Mouse (Mus musculus) liver, embryonic 16.5 days (tissue): Measurements from ENCODE around the gene Rora. TPM values are rescaled to one million over a fixed set of nuclear protein-coding genes. Genes with fewer than 3 reads are reported as not detected.

Experiments used
- ATAC-seq: fragments of 200-750 bp; cut with Nextera tagmentation; 2 replicates; pipeline ENCODE4 v1.8.0; 2017; ENCODE audit warnings: low read depth, mild to moderate bottlenecking, moderate number of reproducible peaks, moderate library complexity
- H3K27ac ChIP-seq: fragments of 300-500 bp; sonication (generic); 2 replicates; pipeline ENCODE4 v1.5.1; 2014; ENCODE audit warnings: mild to moderate bottlenecking, low read length
- H3K27me3 ChIP-seq: fragments of 300-500 bp; sonication (generic); 2 replicates; pipeline ENCODE4 v1.6.1; 2014; ENCODE audit warnings: low read depth, low read length, mixed read lengths; ENCODE audit not compliant: control insufficient read depth, insufficient read depth
- H3K36me3 ChIP-seq: fragments of 300-500 bp; sonication (generic); 2 replicates; pipeline ENCODE4 v1.6.1; 2014; ENCODE audit warnings: mild to moderate bottlenecking; ENCODE audit not compliant: control insufficient read depth, insufficient read depth
- H3K4me1 ChIP-seq: fragments of 300-500 bp; sonication (generic); 2 replicates; pipeline ENCODE4 v1.6.1; 2014; ENCODE audit warnings: low read depth, low read length, mixed read lengths; ENCODE audit not compliant: control insufficient read depth
- H3K4me2 ChIP-seq: fragments of 300-500 bp; sonication (generic); 2 replicates; pipeline ENCODE4 v1.6.1; 2014; ENCODE audit warnings: low read depth, low read length, mixed read lengths
- H3K4me3 ChIP-seq: fragments of 300-500 bp; sonication (generic); 2 replicates; pipeline ENCODE4 v1.5.1; 2014; ENCODE audit warnings: low read depth, mild to moderate bottlenecking, low read length
- H3K9ac ChIP-seq: fragments of 300-500 bp; sonication (generic); 2 replicates; pipeline ENCODE4 v1.6.1; 2014; ENCODE audit warnings: low read depth, low read length
- H3K9me3 ChIP-seq: fragments of 300-500 bp; sonication (generic); replicated peaks from 2 replicates; pipeline ENCODE4 v1.6.1; 2016; ENCODE audit warnings: low read length; ENCODE audit not compliant: control insufficient read depth
- WGBS: fragments of 180-500 bp; shearing (Covaris S2); extraction: QIAGEN DNeasy Blood & Tissue Kit; methylation state at CpG from one replicate; pipeline ENCODE4 v1.1.7; 2014; ENCODE audit not compliant: insufficient replicate concordance; 5-methylcytosine and 5-hydroxymethylcytosine counted together
- polyA plus RNA-seq: library from polyadenylated mRNA; unstranded; fragments of >200 nt; fragmentation: Nextera tagmentation; extraction: Ambion mirVana; gene quantifications from 2 replicates; pipeline ENCODE4 v1.2.1, GENCODE M21; 2015

Rora gene
- polyA plus RNA-seq, 1 experiment from 2014 or later: 10.6 TPM

- H3K4me3 ChIP-seq: no peak overlapping the region
- H3K27me3 ChIP-seq: no peaks in the 10 kb centered on the region
- H3K9ac ChIP-seq: no peak overlapping the region
- H3K27ac ChIP-seq: no peak overlapping the region
- H3K4me1 ChIP-seq: no peaks in the 10 kb centered on the region
- no peak overlapping the region for H3K4me2 ChIP-seq
- no peak for ATAC-seq
- H3K36me3 ChIP-seq: no peaks in the 10 kb centered on the region
- WGBS: 64% methylated on average over 1 of the region's 1 CpGs
- no peaks in the 10 kb centered on the region for H3K9me3 ChIP-seq
Measured at GRCm38 (mm10) chr9:68699341-68699740, 45.8 kb downstream of the Rora start.

- H3K27me3 ChIP-seq: no peaks in the 10 kb centered on the region
- 74% methylated on average over 4 of the region's 4 CpGs for WGBS
Measured at GRCm38 (mm10) chr9:68699856-68700255, 46.3 kb downstream of the Rora start.

GRCm38 (mm10) chr9:68707636-68708035, 54.0 kb downstream of the Rora start:
- Histone ChIP-seq H3K9ac (no peak overlapping the region), H3K36me3 (no peaks in the 10 kb centered on the region), H3K27ac (no peak overlapping the region), H3K9me3 (no peaks in the 10 kb centered on the region), H3K4me3 (no peak overlapping the region), H3K4me1 (no peaks in the 10 kb centered on the region), H3K4me2 (no peak overlapping the region), H3K27me3 (no peaks in the 10 kb centered on the region)
- ATAC-seq: no peak
- WGBS: 50% methylated on average over 5 of the region's 5 CpGs

More at GRCm38 (mm10) chr9:68699856-68700255, 46.3 kb downstream of the Rora start:
- H3K4me1 ChIP-seq: no peaks in the 10 kb centered on the region
- H3K4me2 ChIP-seq: no peak overlapping the region
- no peak overlapping the region for H3K9ac ChIP-seq
- no peak overlapping the region for H3K27ac ChIP-seq
- H3K9me3 ChIP-seq: no peaks in the 10 kb centered on the region
- no peaks in the 10 kb centered on the region for H3K36me3 ChIP-seq
- no peak for ATAC-seq
- H3K4me3 ChIP-seq: no peak overlapping the region

GRCm38 (mm10) chr9:68709232-68709631, 55.6 kb downstream of the Rora start:
- no peak for ATAC-seq
- 56% methylated on average over 8 of the region's 8 CpGs for WGBS
- Histone ChIP-seq H3K36me3 (no peaks in the 10 kb centered on the region), H3K27ac (no peak overlapping the region), H3K4me1 (no peaks in the 10 kb centered on the region), H3K4me2 (no peak overlapping the region), H3K9me3 (no peaks in the 10 kb centered on the region), H3K9ac (no peak overlapping the region), H3K27me3 (no peaks in the 10 kb centered on the region), H3K4me3 (no peak overlapping the region)

- Histone ChIP-seq H3K4me1 (no peaks in the 10 kb centered on the region), H3K4me3 (no peak overlapping the region), H3K36me3 (no peaks in the 10 kb centered on the region), H3K4me2 (no peak overlapping the region), H3K9ac (no peak overlapping the region), H3K27ac (no peak overlapping the region), H3K27me3 (no peaks in the 10 kb centered on the region), H3K9me3 (no peaks in the 10 kb centered on the region)
- no peak for ATAC-seq
- WGBS: 63% methylated on average over 14 of the region's 14 CpGs
Measured at GRCm38 (mm10) chr9:68710893-68711654, 57.5 kb downstream of the Rora start.

- Histone ChIP-seq H3K36me3 (no peaks in the 10 kb centered on the region), H3K9ac (no peak overlapping the region), H3K4me1 (no peaks in the 10 kb centered on the region), H3K27me3 (no peaks in the 10 kb centered on the region), H3K9me3 (no peaks in the 10 kb centered on the region), H3K4me3 (no peak overlapping the region), H3K27ac (no peak overlapping the region), H3K4me2 (no peak overlapping the region)
- 14% methylated on average over 5 of the region's 5 CpGs for WGBS
- no peak for ATAC-seq
Measured at GRCm38 (mm10) chr9:68716961-68717360, 63.4 kb downstream of the Rora start.

- no peaks in the 10 kb centered on the region for H3K36me3 ChIP-seq
- H3K27ac ChIP-seq: no peak overlapping the region
- H3K4me3 ChIP-seq: no peak overlapping the region
- no peaks in the 10 kb centered on the region for H3K4me1 ChIP-seq
- H3K9me3 ChIP-seq: no peaks in the 10 kb centered on the region
- no peaks in the 10 kb centered on the region for H3K27me3 ChIP-seq
- no peak for ATAC-seq
- no peak overlapping the region for H3K4me2 ChIP-seq
- 67% methylated on average over 6 of the region's 6 CpGs for WGBS
- H3K9ac ChIP-seq: no peak overlapping the region
Measured at GRCm38 (mm10) chr9:68718427-68718826, 64.8 kb downstream of the Rora start.

- H3K4me3 ChIP-seq: no peak overlapping the region
- WGBS: 65% methylated on average over 9 of the region's 9 CpGs
- no peak overlapping the region for H3K27ac ChIP-seq
- no peaks in the 10 kb centered on the region; the same call in 1 of the 2 replicates for H3K4me1 ChIP-seq
- no peak overlapping the region for H3K4me2 ChIP-seq
- H3K27me3 ChIP-seq: no peaks in the 10 kb centered on the region
- no peak for ATAC-seq
- H3K9ac ChIP-seq: no peak overlapping the region
- H3K9me3 ChIP-seq: no peaks in the 10 kb centered on the region
- no peaks in the 10 kb centered on the region for H3K36me3 ChIP-seq
Measured at GRCm38 (mm10) chr9:68719286-68719685, 65.7 kb downstream of the Rora start.

- no peaks in the 10 kb centered on the region for H3K9me3 ChIP-seq
- no peak overlapping the region for H3K4me2 ChIP-seq
- H3K27ac ChIP-seq: no peak overlapping the region
- no peaks in the 10 kb centered on the region; the same call in 1 of the 2 replicates for H3K4me1 ChIP-seq
- no peaks in the 10 kb centered on the region for H3K36me3 ChIP-seq
- 57% methylated on average over 8 of the region's 8 CpGs for WGBS
- ATAC-seq: peak; percentile 24; the same call in 1 of the 2 replicates
- H3K4me3 ChIP-seq: no peak overlapping the region
- no peak overlapping the region for H3K9ac ChIP-seq
- no peaks in the 10 kb centered on the region for H3K27me3 ChIP-seq
Measured at GRCm38 (mm10) chr9:68724636-68725285, 71.2 kb downstream of the Rora start.
